In genomic region chr7:102109171-102109570, GRCm38 (mm10) we compare ENCODE assay signal across 29 mouse cellular contexts. TPM values are rescaled to one million over a fixed set of nuclear protein-coding genes. Genes with fewer than 3 reads are reported as not detected.
DNase-seq lines count a peak whose midpoint lies in the region; ATAC-seq and TF ChIP-seq lines count a peak whose summit lies in the region.
"Had no signal": no experiment of that assay in that cellular context is flagged by ENCODE, and none has a peak within 500 bp of the region (broad histone marks: within the 10 kb centered on the region; RNA-seq: fewer than 3 reads in every experiment).

Art5 (minus strand) TSS chr7:102109489.

- no peak within 1 kb of the TSS for H3K4me3 ChIP-seq in heart, adult 2 months
- H3K4me3 ChIP-seq in heart, embryonic 12.5 days, result no peak within 1 kb of the TSS
- H3K4me3 ChIP-seq in midbrain, embryonic 11.5 days (ENCODE audit: low read depth, low read length), result no peak within 1 kb of the TSS
- H3K4me3 ChIP-seq in midbrain, embryonic 10.5 days, result no peak within 1 kb of the TSS
- H3K4me3 ChIP-seq: embryonic facial prominence, embryonic 13.5 days; forebrain, embryonic 10.5 days; forebrain, embryonic 15.5 days; liver, embryonic 12.5 days had no signal

- H3K4me1 ChIP-seq in heart, adult 2 months (ENCODE audit: control insufficient read depth, insufficient read depth, low read length), result no peaks in the 10 kb centered on the region
- peaks cover 11% of the 10 kb centered on the region for H3K4me1 ChIP-seq in heart, embryonic 12.5 days (replicated peaks)
- peaks cover 5% of the 10 kb centered on the region for H3K4me1 ChIP-seq in midbrain, embryonic 11.5 days (ENCODE audit: control insufficient read depth, insufficient read depth, low read length)
- peaks cover 9% of the 10 kb centered on the region for H3K4me1 ChIP-seq in midbrain, embryonic 10.5 days

- DNase-seq in gastrocnemius, adult 18-20 months (ENCODE audit: low spot score), result no peak
- no peak for DNase-seq in gastrocnemius, postnatal 4 days (ENCODE audit: low spot score in 2 of 2)
- DNase-seq in heart, adult 2 months, result no peak
- peak; percentile 66 for DNase-seq in midbrain, embryonic 11.5 days (ENCODE audit: low spot score, missing footprints)
- no peak for DNase-seq in midbrain, embryonic 10.5 days (ENCODE audit: low spot score)
- DNase-seq in gastrocnemius, postnatal 25 days, result peak; percentile 28
- DNase-seq: adrenal gland, adult 2 months; adrenal gland, postnatal 36 days; cerebellum, adult 18-20 months; cerebellum, postnatal 10 days; kidney, adult 9 months; kidney, postnatal 10 days; layer of hippocampus, postnatal 36 days; left cerebral cortex, postnatal 4 days; liver, postnatal 0 days; lung, postnatal 36 days; midbrain, embryonic 14.5 days had no signal

- TF ChIP-seq CTCF in heart, adult 2 months (IDR thresholded peaks at IDR 0.05), result no peak

- intact Hi-C loops in heart, adult 2 months (cut with DNase I), result no loop called here

- H3K27ac ChIP-seq in heart, adult 2 months, result no peak within 1 kb of the TSS
- H3K27ac ChIP-seq in heart, embryonic 12.5 days (ENCODE audit: poor library complexity, severe bottlenecking), result no peak within 1 kb of the TSS
- H3K27ac ChIP-seq in midbrain, embryonic 11.5 days (ENCODE audit: low read depth, low read length), result no peak within 1 kb of the TSS
- no peak within 1 kb of the TSS for H3K27ac ChIP-seq in midbrain, embryonic 10.5 days (replicated peaks)
- H3K27ac ChIP-seq: embryonic facial prominence, embryonic 13.5 days; forebrain, embryonic 10.5 days; forebrain, embryonic 15.5 days; hindbrain, embryonic 14.5 days; liver, embryonic 12.5 days had no signal

- H3K27me3 ChIP-seq in heart, adult 2 months (ENCODE audit: control insufficient read depth, insufficient read depth, low read length), result no peaks in the 10 kb centered on the region
- peaks cover 9% of the 10 kb centered on the region; the same call in 1 of the 2 replicates for H3K27me3 ChIP-seq in heart, embryonic 12.5 days (replicated peaks)
- H3K27me3 ChIP-seq in midbrain, embryonic 11.5 days (ENCODE audit: control insufficient read depth, insufficient read depth, low read length), result no peaks in the 10 kb centered on the region; the same call in 1 of the 2 replicates
- H3K27me3 ChIP-seq in midbrain, embryonic 10.5 days (ENCODE audit: low read depth, poor library complexity, severe bottlenecking), result 0 out of 2 replicates have a peak, but pooled peaks cover 11% of the 10 kb centered on the region
- H3K27me3 ChIP-seq: CH12.LX; embryonic facial prominence, embryonic 13.5 days; forebrain, embryonic 15.5 days had no signal

- WGBS in heart, adult 2 months, result 62% methylated on average over 7 of the region's 7 CpGs
- WGBS in heart, embryonic 12.5 days, result 76% methylated on average over 7 of the region's 7 CpGs
- 84% methylated on average over 7 of the region's 7 CpGs for WGBS in midbrain, embryonic 11.5 days
- WGBS in midbrain, embryonic 10.5 days, result 84% methylated on average over 7 of the region's 7 CpGs

- H3K36me3 ChIP-seq in heart, adult 2 months (ENCODE audit: control insufficient read depth, insufficient read depth, low read length), result peaks cover 2% of the 10 kb centered on the region
- H3K36me3 ChIP-seq in heart, embryonic 12.5 days, result no peaks in the 10 kb centered on the region
- no peaks in the 10 kb centered on the region for H3K36me3 ChIP-seq in midbrain, embryonic 11.5 days (ENCODE audit: control insufficient read depth, insufficient read depth, low read length)
- no peaks in the 10 kb centered on the region for H3K36me3 ChIP-seq in midbrain, embryonic 10.5 days
- H3K36me3 ChIP-seq: embryonic facial prominence, embryonic 13.5 days; forebrain, embryonic 10.5 days; forebrain, embryonic 15.5 days; liver, embryonic 12.5 days had no signal

- no peaks in the 10 kb centered on the region; the same call in 1 of the 2 replicates for H3K79me2 ChIP-seq in heart, adult 2 months (replicated peaks; ENCODE audit: control insufficient read depth, insufficient read depth, low read length)

- H3K9me3 ChIP-seq in heart, embryonic 12.5 days (replicated peaks), result no peaks in the 10 kb centered on the region
- no peaks in the 10 kb centered on the region for H3K9me3 ChIP-seq in midbrain, embryonic 11.5 days (ENCODE audit: control insufficient read depth, low read length)
- no peaks in the 10 kb centered on the region for H3K9me3 ChIP-seq in midbrain, embryonic 10.5 days (replicated peaks)
- H3K9me3 ChIP-seq: embryonic facial prominence, embryonic 13.5 days; forebrain, embryonic 10.5 days; forebrain, embryonic 15.5 days; liver, embryonic 12.5 days had no signal

- ATAC-seq in heart, embryonic 12.5 days (ENCODE audit: insufficient number of reproducible peaks, low FRiP score), result no peak
- no peak for ATAC-seq in midbrain, embryonic 11.5 days (ENCODE audit: low FRiP score)
- ATAC-seq: activated CD4-positive, CD25-positive, alpha-beta regulatory T cell, adult 4 months; forebrain, embryonic 15.5 days; intestine, postnatal 0 days; liver, embryonic 12.5 days; liver, postnatal 0 days had no signal

- no peak within 1 kb of the TSS for H3K9ac ChIP-seq in heart, adult 2 months (ENCODE audit: low read depth, low read length)
- no peak within 1 kb of the TSS for H3K9ac ChIP-seq in heart, embryonic 12.5 days
- no peak within 1 kb of the TSS for H3K9ac ChIP-seq in midbrain, embryonic 11.5 days (ENCODE audit: low read length)
- H3K9ac ChIP-seq: embryonic facial prominence, embryonic 13.5 days; forebrain, embryonic 15.5 days; hindbrain, embryonic 14.5 days; liver, embryonic 12.5 days; liver, postnatal 0 days had no signal

- no peak within 1 kb of the TSS for H3K4me2 ChIP-seq in heart, embryonic 12.5 days
- H3K4me2 ChIP-seq in midbrain, embryonic 11.5 days, result no peak within 1 kb of the TSS
- H3K4me2 ChIP-seq: embryonic facial prominence, embryonic 13.5 days; forebrain, embryonic 15.5 days; hindbrain, embryonic 14.5 days; liver, embryonic 12.5 days had no signal

- no peak for TF ChIP-seq POLR2A in heart, adult 2 months (IDR thresholded peaks at IDR 0.05; ENCODE audit: insufficient read depth, low read depth, low read length)

- no peak for TF ChIP-seq EP300 in heart, adult 2 months (IDR thresholded peaks at IDR 0.05; ENCODE audit: insufficient read depth, low read depth, low read length)

RNA-seq across cellular contexts. Expression of gene Art5, which starts in this region (rescaled TPM):
- total RNA-seq in gastrocnemius, adult 18-20 months (2021), result 10 to 100 TPM; 28.7 to 33.6 TPM
- 10 to 100 TPM in 1 of 2 experiments, 1 to 10 TPM in 1; 8.8 to 13.6 TPM for total RNA-seq in gastrocnemius, postnatal 4 days (2021)
- total RNA-seq in heart, adult 2 months (2021), result 10 to 100 TPM; 15.7 to 18.3 TPM
- 13.8 and 13.9 TPM in 2 replicates for polyA plus RNA-seq in heart, adult 2 months (2012; rRNA removed)
- 1.4 and 2.3 TPM in 2 replicates for polyA plus RNA-seq in heart, embryonic 12.5 days (2016; fragmentation: Nextera tagmentation; extraction: Ambion mirVana)
- 0.70 and 0.81 TPM in 2 replicates for polyA plus RNA-seq in midbrain, embryonic 11.5 days (2014; fragmentation: Nextera tagmentation; extraction: Ambion mirVana)
- 1.9 TPM in 2 replicates for polyA plus RNA-seq in midbrain, embryonic 10.5 days (2016; fragmentation: Nextera tagmentation; extraction: Ambion mirVana)
- 10 to 100 TPM; 10.2 to 10.3 TPM for total RNA-seq in gastrocnemius, postnatal 25 days (2021)
- total RNA-seq: adrenal gland, adult 2 months; adrenal gland, postnatal 36 days; granulocyte monocyte progenitor cell, adult 5-6 weeks; layer of hippocampus, postnatal 36 days; left cerebral cortex, postnatal 4 days; monocyte, adult 5-6 weeks had no signal
- polyA plus RNA-seq: C2C12 had no signal

Comparison
In these comparisons a context has a peak if more than half of its experiments do, and no peak if none do; other contexts are left out.
1. Peak in DNase-seq in midbrain, embryonic 11.5 days; RNA of the gene not detected or under 1 TPM.